Mouse (Mus musculus) liver, embryonic 16.5 days (tissue): ENCODE measurements around the gene Mical2. TPM values are rescaled to one million over a fixed set of nuclear protein-coding genes. Genes with fewer than 3 reads are reported as not detected.

Source experiments
- ATAC-seq: fragments of 200-750 bp; cut with Nextera tagmentation; 2 replicates; pipeline ENCODE4 v1.8.0; 2017; ENCODE audit warnings: low read depth, mild to moderate bottlenecking, moderate number of reproducible peaks, moderate library complexity
- H3K27ac ChIP-seq: fragments of 300-500 bp; sonication (generic); 2 replicates; pipeline ENCODE4 v1.5.1; 2014; ENCODE audit warnings: mild to moderate bottlenecking, low read length
- H3K27me3 ChIP-seq: fragments of 300-500 bp; sonication (generic); 2 replicates; pipeline ENCODE4 v1.6.1; 2014; ENCODE audit warnings: low read depth, low read length, mixed read lengths; ENCODE audit not compliant: control insufficient read depth, insufficient read depth
- H3K36me3 ChIP-seq: fragments of 300-500 bp; sonication (generic); 2 replicates; pipeline ENCODE4 v1.6.1; 2014; ENCODE audit warnings: mild to moderate bottlenecking; ENCODE audit not compliant: control insufficient read depth, insufficient read depth
- H3K4me1 ChIP-seq: fragments of 300-500 bp; sonication (generic); 2 replicates; pipeline ENCODE4 v1.6.1; 2014; ENCODE audit warnings: low read depth, low read length, mixed read lengths; ENCODE audit not compliant: control insufficient read depth
- H3K4me2 ChIP-seq: fragments of 300-500 bp; sonication (generic); 2 replicates; pipeline ENCODE4 v1.6.1; 2014; ENCODE audit warnings: low read depth, low read length, mixed read lengths
- H3K4me3 ChIP-seq: fragments of 300-500 bp; sonication (generic); 2 replicates; pipeline ENCODE4 v1.5.1; 2014; ENCODE audit warnings: low read depth, mild to moderate bottlenecking, low read length
- H3K9ac ChIP-seq: fragments of 300-500 bp; sonication (generic); 2 replicates; pipeline ENCODE4 v1.6.1; 2014; ENCODE audit warnings: low read depth, low read length
- H3K9me3 ChIP-seq: fragments of 300-500 bp; sonication (generic); replicated peaks from 2 replicates; pipeline ENCODE4 v1.6.1; 2016; ENCODE audit warnings: low read length; ENCODE audit not compliant: control insufficient read depth
- WGBS: fragments of 180-500 bp; shearing (Covaris S2); extraction: QIAGEN DNeasy Blood & Tissue Kit; methylation state at CpG from one replicate; pipeline ENCODE4 v1.1.7; 2014; ENCODE audit not compliant: insufficient replicate concordance; 5-methylcytosine and 5-hydroxymethylcytosine counted together
- polyA plus RNA-seq: library from polyadenylated mRNA; unstranded; fragments of >200 nt; fragmentation: Nextera tagmentation; extraction: Ambion mirVana; gene quantifications from 2 replicates; pipeline ENCODE4 v1.2.1, GENCODE M21; 2015

Gene Mical2
- polyA plus RNA-seq, 1 experiment from 2014 or later = 1.9 TPM

DNA sequence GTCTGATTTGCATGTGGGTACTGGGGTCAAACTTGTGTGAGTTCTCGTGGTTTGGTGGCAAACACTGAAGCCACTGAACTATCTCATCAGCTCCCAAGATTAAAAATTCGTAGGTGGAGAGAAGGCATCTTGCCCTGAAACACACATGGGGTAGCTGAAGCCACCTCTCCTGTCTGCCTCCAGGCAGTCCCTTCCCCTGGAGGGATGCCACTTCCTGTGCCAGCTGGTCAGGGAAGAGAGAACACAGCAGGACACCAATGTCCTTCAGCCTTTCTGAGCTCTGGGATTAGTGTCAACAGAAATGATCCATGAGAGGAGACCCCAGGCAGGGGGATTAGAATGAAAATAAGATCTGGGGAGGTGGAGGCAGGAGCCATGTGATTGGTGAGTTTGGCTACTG lies 18.4 kb downstream of the Mical2 start:
- no peak for ATAC-seq
- Histone ChIP-seq H3K9ac (no peak overlapping the region), H3K4me1 (no peaks in the 10 kb centered on the region), H3K27ac (no peak overlapping the region), H3K27me3 (no peaks in the 10 kb centered on the region), H3K36me3 (no peaks in the 10 kb centered on the region), H3K9me3 (no peaks in the 10 kb centered on the region), H3K4me3 (no peak overlapping the region), H3K4me2 (no peak overlapping the region)
- 31% methylated on average over 2 of the region's 2 CpGs for WGBS

DNA sequence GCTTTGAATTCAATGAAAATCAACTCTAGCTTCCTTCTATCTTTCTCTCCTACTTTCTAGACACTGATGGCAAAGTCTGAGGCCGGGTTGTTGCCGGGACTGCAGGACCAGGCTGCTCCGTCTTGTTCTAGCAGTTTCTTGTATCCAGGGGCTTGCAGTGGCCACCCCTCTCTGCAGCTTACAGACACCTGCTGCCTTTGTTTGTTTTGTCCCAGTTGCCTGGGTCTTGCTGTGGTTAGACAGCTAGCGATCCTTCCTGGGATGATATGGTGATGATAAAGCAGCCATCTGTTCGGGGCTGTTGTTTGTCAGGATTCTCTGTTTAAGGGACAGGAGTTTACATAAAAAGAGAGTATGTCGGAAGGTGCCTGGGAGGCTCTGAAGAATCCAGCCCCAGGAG lies 19.0 kb downstream of the Mical2 start:
- no peak for ATAC-seq
- no peaks in the 10 kb centered on the region for H3K4me1 ChIP-seq
- no peaks in the 10 kb centered on the region for H3K36me3 ChIP-seq
- no peaks in the 10 kb centered on the region for H3K9me3 ChIP-seq
- no peaks in the 10 kb centered on the region for H3K27me3 ChIP-seq
- no peak overlapping the region for H3K4me3 ChIP-seq
- H3K27ac ChIP-seq = no peak overlapping the region
- WGBS = 49% methylated on average over 6 of the region's 6 CpGs
- H3K4me2 ChIP-seq = no peak overlapping the region
- no peak overlapping the region for H3K9ac ChIP-seq

DNA sequence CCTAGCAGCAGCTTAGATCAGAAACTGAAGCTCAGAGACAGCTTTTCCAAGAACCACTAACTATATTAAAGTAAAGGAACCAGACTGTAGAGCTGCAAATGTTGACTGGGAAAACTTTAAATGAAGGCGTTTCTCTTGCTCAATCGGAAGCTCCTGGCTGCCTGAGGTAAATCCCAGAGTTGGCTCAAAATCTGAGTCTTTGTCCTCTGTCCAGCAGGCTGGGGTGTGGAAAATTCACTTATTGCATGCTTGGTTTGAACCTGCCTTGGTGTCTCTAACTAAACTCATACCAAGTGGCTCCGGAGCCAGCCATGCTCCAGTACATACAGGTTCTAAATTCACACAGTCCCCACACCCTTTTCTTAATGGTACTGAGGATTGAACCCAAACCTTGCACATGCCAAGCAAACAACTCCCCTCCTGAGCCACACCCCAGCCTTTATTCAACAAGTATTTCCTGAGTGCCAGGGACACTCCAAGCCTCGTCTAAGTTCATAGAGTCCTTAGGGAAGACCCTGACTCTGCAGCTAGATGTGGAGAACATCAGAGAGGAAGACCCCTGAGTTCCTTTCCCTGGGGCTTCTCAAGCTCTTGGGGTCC lies 20.3 kb downstream of the Mical2 start:
- ATAC-seq = no peak
- no peaks in the 10 kb centered on the region for H3K36me3 ChIP-seq
- no peaks in the 10 kb centered on the region for H3K9me3 ChIP-seq
- no peaks in the 10 kb centered on the region for H3K27me3 ChIP-seq
- no peak overlapping the region for H3K9ac ChIP-seq
- WGBS = 60% methylated on average over 4 of the region's 4 CpGs
- no peak overlapping the region for H3K4me2 ChIP-seq
- no peak overlapping the region for H3K4me3 ChIP-seq
- H3K27ac ChIP-seq = no peak overlapping the region
- no peaks in the 10 kb centered on the region for H3K4me1 ChIP-seq

DNA sequence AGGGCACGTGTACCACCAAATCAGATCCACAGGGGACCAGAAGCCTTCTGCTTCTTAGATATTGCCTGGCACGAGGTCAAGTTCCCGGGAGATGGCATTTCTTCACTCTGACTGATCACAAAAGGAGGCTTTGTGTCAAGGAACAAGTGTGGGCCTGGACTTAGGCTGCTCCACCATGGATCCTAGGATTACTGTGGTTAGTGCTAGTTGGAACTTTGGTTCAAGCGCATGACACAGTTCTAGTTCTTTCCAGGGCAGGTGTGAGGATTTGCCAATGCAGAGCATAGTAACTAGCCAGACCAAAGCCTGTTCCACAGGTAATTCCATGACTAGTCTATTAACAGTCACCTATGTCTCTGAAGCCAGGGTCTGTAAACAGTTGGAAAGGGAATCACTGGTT lies 20.8 kb downstream of the Mical2 start:
- H3K9me3 ChIP-seq = no peaks in the 10 kb centered on the region
- no peak overlapping the region for H3K27ac ChIP-seq
- no peaks in the 10 kb centered on the region for H3K27me3 ChIP-seq
- no peaks in the 10 kb centered on the region for H3K36me3 ChIP-seq
- WGBS = 61% methylated on average over 4 of the region's 4 CpGs
- H3K4me2 ChIP-seq = no peak overlapping the region
- ATAC-seq = no peak
- H3K9ac ChIP-seq = no peak overlapping the region
- no peaks in the 10 kb centered on the region for H3K4me1 ChIP-seq
- H3K4me3 ChIP-seq = no peak overlapping the region

DNA sequence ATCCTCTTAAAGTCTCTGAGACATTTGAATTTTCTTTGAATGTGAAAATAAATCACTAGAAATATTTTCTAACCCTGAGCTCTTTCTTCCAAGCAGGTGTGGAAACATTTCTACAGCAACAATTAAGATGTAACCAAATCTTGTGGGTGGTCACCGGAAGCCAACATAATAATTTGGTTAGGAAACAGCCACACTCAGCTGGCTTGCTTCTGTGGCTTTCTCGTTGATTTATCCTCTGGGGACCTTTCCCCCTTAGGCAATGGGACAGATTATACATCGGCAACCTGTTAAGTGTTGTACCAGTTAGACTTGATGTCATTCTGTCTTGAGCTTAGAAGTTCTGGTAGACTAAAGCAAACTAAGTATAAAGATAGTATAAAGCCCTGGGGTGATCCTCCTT lies 22.2 kb downstream of the Mical2 start:
- no peak for ATAC-seq

DNA sequence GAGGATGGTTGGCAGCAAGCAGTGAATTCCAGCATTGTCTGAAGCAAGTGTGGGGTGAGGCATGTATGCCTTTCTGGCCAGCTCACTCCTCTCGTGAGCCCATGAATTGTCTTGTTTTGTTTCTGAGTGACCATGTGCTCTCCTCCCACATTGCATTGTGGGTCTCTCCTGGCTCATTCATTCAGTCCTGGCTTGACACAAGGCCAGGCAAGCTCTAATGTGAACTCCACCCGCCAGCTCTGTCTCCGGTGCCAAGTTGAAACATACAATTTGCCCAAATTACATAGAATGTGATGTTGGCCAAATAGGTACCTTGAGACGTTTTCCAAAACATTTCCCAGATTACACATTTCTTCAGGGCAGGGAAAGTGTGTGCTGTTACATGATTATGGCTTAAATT lies 23.8 kb downstream of the Mical2 start:
- H3K4me3 ChIP-seq = no peak overlapping the region
- no peak for ATAC-seq
- H3K9me3 ChIP-seq = no peaks in the 10 kb centered on the region
- no peak overlapping the region for H3K4me2 ChIP-seq
- H3K36me3 ChIP-seq = no peaks in the 10 kb centered on the region
- no peaks in the 10 kb centered on the region for H3K4me1 ChIP-seq
- H3K9ac ChIP-seq = no peak overlapping the region
- 61% methylated on average over 4 of the region's 4 CpGs for WGBS
- no peak overlapping the region for H3K27ac ChIP-seq
- no peaks in the 10 kb centered on the region for H3K27me3 ChIP-seq

More for the DNA sequence above, 22.2 kb downstream of the Mical2 start:
- H3K4me3 ChIP-seq = no peak overlapping the region
- no peaks in the 10 kb centered on the region for H3K9me3 ChIP-seq
- no peak overlapping the region for H3K27ac ChIP-seq
- no peaks in the 10 kb centered on the region for H3K4me1 ChIP-seq
- no peaks in the 10 kb centered on the region for H3K27me3 ChIP-seq
- no peak overlapping the region for H3K4me2 ChIP-seq
- H3K36me3 ChIP-seq = no peaks in the 10 kb centered on the region
- H3K9ac ChIP-seq = no peak overlapping the region
- 57% methylated on average over 3 of the region's 3 CpGs for WGBS

DNA sequence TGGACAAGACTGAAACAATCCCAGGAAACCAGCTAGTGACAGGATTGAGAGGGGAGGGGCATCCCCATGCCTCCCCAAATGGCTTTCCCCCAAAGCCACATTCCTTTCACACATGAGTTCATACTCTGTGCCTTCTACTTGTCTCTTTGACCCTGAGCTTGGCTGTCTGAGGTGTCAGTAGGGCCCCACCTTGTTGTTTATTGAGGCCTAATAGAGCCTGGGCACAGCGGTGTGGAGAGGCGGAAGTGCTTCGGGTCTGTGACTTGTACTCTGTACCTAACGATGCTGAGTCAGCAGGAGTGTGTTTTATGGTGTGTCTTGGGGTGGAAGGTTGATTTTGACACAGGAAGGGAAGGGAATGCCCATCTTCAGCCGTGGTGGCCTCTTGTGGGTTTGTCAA lies 26.4 kb downstream of the Mical2 start:
- Histone ChIP-seq H3K4me3 (no peak overlapping the region), H3K9ac (no peak overlapping the region), H3K27me3 (no peaks in the 10 kb centered on the region), H3K27ac (no peak overlapping the region), H3K36me3 (no peaks in the 10 kb centered on the region), H3K4me1 (no peaks in the 10 kb centered on the region), H3K9me3 (no peaks in the 10 kb centered on the region), H3K4me2 (no peak overlapping the region)
- 29% methylated on average over 5 of the region's 5 CpGs for WGBS
- no peak for ATAC-seq

DNA sequence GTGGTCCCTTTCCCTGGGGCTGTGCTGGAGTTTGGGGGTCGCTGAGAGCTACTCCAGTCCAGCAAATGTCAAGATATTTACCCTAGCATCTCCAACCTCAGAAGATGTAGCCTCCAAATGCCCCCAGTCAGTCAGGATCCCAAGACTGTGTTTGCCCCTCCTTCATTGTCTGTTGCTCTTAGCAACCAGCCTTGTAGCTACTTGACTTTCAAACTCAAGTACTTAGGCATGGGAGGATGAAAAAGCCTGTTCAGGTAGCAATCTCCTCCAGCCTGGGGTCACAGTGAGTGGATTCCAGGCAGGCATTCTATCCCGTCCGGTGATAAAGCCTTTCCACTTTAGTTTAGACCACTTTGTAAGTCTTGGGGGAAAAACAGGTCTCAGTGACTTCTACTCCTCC lies 28.6 kb downstream of the Mical2 start:
- Histone ChIP-seq H3K36me3 (no peaks in the 10 kb centered on the region), H3K9ac (no peak overlapping the region), H3K27me3 (no peaks in the 10 kb centered on the region), H3K4me1 (no peaks in the 10 kb centered on the region; the same call in 1 of the 2 replicates), H3K9me3 (no peaks in the 10 kb centered on the region), H3K4me2 (no peak overlapping the region), H3K27ac (no peak overlapping the region), H3K4me3 (no peak overlapping the region)
- WGBS = 64% methylated on average over 3 of the region's 3 CpGs
- no peak for ATAC-seq

DNA sequence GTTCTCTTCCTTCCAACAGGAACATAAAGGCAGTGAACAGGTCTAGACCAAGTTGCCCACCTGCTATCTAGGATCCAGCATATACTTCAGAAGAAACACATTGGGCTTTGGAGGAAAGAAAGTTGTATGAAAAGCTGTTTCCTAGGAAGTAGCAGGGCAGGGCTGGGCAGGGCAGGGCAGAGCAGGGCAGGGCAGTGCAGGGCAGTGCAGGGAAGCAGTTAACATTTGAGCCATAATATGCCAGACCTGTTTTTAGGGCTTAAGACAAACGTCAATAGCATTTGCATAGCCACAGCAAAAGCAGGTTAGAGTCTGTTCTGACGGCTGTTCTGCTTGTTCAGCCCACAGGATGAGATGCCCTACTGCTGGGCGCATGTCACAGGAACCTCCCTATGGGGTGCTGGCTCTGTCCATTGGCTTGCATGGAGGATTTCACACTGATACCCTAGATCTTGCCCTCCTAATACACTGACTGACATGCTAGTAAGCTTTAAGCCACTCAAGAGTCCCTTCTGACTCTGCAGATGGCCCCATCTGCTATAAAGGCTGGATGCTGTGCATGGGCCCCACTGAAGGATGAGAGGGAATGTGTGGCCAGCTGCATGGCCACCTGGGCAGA lies 29.7 kb downstream of the Mical2 start:
- H3K4me2 ChIP-seq = no peak overlapping the region
- 48% methylated on average over 3 of the region's 3 CpGs for WGBS
- H3K36me3 ChIP-seq = no peaks in the 10 kb centered on the region
- no peak overlapping the region for H3K27ac ChIP-seq
- no peaks in the 10 kb centered on the region; the same call in 1 of the 2 replicates for H3K4me1 ChIP-seq
- no peak overlapping the region for H3K4me3 ChIP-seq
- H3K9ac ChIP-seq = no peak overlapping the region
- H3K27me3 ChIP-seq = no peaks in the 10 kb centered on the region
- no peaks in the 10 kb centered on the region for H3K9me3 ChIP-seq
- ATAC-seq = no peak
